Mouse (Mus musculus): ENCODE data around the gene Gm20425.

DNA sequence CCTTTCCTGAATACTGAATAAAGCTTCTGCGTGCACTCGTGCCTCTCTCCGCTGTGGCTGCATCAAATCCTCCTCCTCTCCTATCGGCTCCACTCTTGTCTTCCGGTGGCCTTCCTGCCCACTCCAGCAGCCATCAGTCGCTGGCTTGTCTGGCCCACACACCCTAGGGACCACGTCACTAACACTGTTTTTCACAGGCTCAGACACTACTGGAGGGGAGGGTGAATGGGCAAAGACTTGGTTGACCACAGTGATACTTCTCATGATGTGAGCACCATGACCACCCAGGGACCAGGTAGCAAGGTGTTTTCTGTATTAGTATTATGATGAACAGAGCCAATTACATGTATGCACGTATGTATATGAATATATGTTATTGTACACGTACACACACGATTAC, 83.8 kb downstream of the Gm20425 start:
- TF ChIP-seq MYOG (IDR thresholded peaks at IDR 0.05; ENCODE audit: control insufficient read depth, extremely low read depth, insufficient read length) (no peak), CTCF (IDR thresholded peaks at IDR 0.05; ENCODE audit: control insufficient read depth, insufficient read depth, insufficient read length) (no peak), USF1 (IDR thresholded peaks at IDR 0.05; ENCODE audit: low read depth) (no peak)
